Mouse (Mus musculus) left cerebral cortex, postnatal 14 days (tissue): ENCODE results near the gene Adgrb3. TPM values are rescaled to one million over a fixed set of nuclear protein-coding genes. Genes with fewer than 3 reads are reported as not detected.
"Not testable (repeated sequence)": the region's sequence is repeated elsewhere in the genome, so short reads cannot be mapped to it uniquely, and the experiment has no call there.

Source experiments
- DNase-seq, 2 experiments: peaks; one replicate each; pipeline ENCODE4 v3.0.0; 2021 to 2022; ENCODE audit warnings: low spot score in 2 of 2, mixed read lengths in 1 of 2
- intact Hi-C: fragments of 180-260 bp; cut with DNase I; formaldehyde crosslinking; loops from one replicate; pipeline ENCODE4 v1.15.1; 2025
- total RNA-seq, 2 experiments: library from RNA; stranded (reverse); gene quantifications; 2 replicates each; pipeline ENCODE4 v1.2.3; 2021

The Adgrb3 gene
- total RNA-seq, 2 experiments from 2014 or later: 122 to 133 TPM

GRCm38 (mm10) chr1:25577836-25578235 is 251.7 kb downstream of the Adgrb3 start:
- intact Hi-C loops: no loop called here
- no peak for DNase-seq

- intact Hi-C loops: no loop called here
- peak in 1 of 2 experiments; percentile 22 for DNase-seq
These were observed 252.9 kb downstream of the Adgrb3 start for GRCm38 (mm10) chr1:25576598-25576997.

- no peak for DNase-seq
- intact Hi-C loops: no loop called here
These were observed 261.4 kb downstream of the Adgrb3 start for GRCm38 (mm10) chr1:25568096-25568495.

GRCm38 (mm10) chr1:25546072-25546471 is 283.4 kb downstream of the Adgrb3 start:
- intact Hi-C loops: no loop called here
- no peak for DNase-seq

GRCm38 (mm10) chr1:25543915-25544314 is 285.6 kb downstream of the Adgrb3 start:
- DNase-seq: no peak
- intact Hi-C loops: no loop called here

GRCm38 (mm10) chr1:25542891-25543290 is 286.6 kb downstream of the Adgrb3 start:
- no peak for DNase-seq
- intact Hi-C loops: no loop called here

GRCm38 (mm10) chr1:25526976-25527375 is 302.5 kb downstream of the Adgrb3 start:
- intact Hi-C loops: no loop called here
- DNase-seq: peak in 1 of 2 experiments; percentile 25

- DNase-seq: no peak
- intact Hi-C loops: loop anchor here (5.0 to 10.0 kb wide), 2 partner anchors 104 to 317 kb away; partner anchors contain the start of gene Adgrb3
These were observed 319.0 kb downstream of the Adgrb3 start for GRCm38 (mm10) chr1:25510321-25511055.

GRCm38 (mm10) chr1:25504313-25504712 is 325.2 kb downstream of the Adgrb3 start:
- intact Hi-C loops: no loop called here
- peak; percentile 72 to 83 for DNase-seq

GRCm38 (mm10) chr1:25503524-25503923 is 326.0 kb downstream of the Adgrb3 start:
- intact Hi-C loops: no loop called here
- DNase-seq: no peak

GRCm38 (mm10) chr1:25495202-25495914 is 334.1 kb downstream of the Adgrb3 start:
- intact Hi-C loops: no loop called here
- DNase-seq: no peak

GRCm38 (mm10) chr1:25491503-25491902 is 338.0 kb downstream of the Adgrb3 start:
- intact Hi-C loops: no loop called here
- no peak for DNase-seq

- peak; percentile 15 to 34 for DNase-seq
- intact Hi-C loops: no loop called here
These were observed 339.3 kb downstream of the Adgrb3 start for GRCm38 (mm10) chr1:25490174-25490573.

GRCm38 (mm10) chr1:25475699-25476098 is 353.8 kb downstream of the Adgrb3 start:
- intact Hi-C loops: no loop called here
- DNase-seq: no peak

- intact Hi-C loops: no loop called here
- peak in 1 of 2 experiments; percentile 41 for DNase-seq
These were observed 355.0 kb downstream of the Adgrb3 start for GRCm38 (mm10) chr1:25474469-25474868.

GRCm38 (mm10) chr1:25471612-25472011 is 357.9 kb downstream of the Adgrb3 start:
- intact Hi-C loops, DNase-seq: not testable (repeated sequence)

GRCm38 (mm10) chr1:25462612-25463011 is 366.9 kb downstream of the Adgrb3 start:
- no peak for DNase-seq
- intact Hi-C loops: no loop called here

- intact Hi-C loops: no loop called here
- peak in 1 of 2 experiments; percentile 42 for DNase-seq
These were observed 394.0 kb downstream of the Adgrb3 start for GRCm38 (mm10) chr1:25435506-25435905.

GRCm38 (mm10) chr1:25430219-25430862 is 399.2 kb downstream of the Adgrb3 start:
- intact Hi-C loops: no loop called here
- no peak for DNase-seq

GRCm38 (mm10) chr1:25420701-25421100 is 408.8 kb downstream of the Adgrb3 start:
- intact Hi-C loops: no loop called here
- no peak for DNase-seq
